Mouse (Mus musculus) midbrain, embryonic 14.5 days (tissue): ENCODE results near the gene Prkg2. TPM values are rescaled to one million over a fixed set of nuclear protein-coding genes. Genes with fewer than 3 reads are reported as not detected.
A peak's percentile ranks its signal among the peaks of the same experiment; 100 is the strongest.

ENCODE experiments used
- ATAC-seq: fragments of 200-750 bp; cut with Nextera tagmentation; 2 replicates; pipeline ENCODE4 v1.8.0; 2017; ENCODE audit warnings: moderate number of reproducible peaks, moderate library complexity; ENCODE audit not compliant: low FRiP score, low TSS enrichment
- DNase-seq: peaks from one replicate; pipeline ENCODE4 v3.0.0-alpha.2; 2015
- H3K27ac ChIP-seq: fragments of 300-500 bp; sonication (generic); replicated peaks from 2 replicates; pipeline ENCODE4 v1.5.1; 2014; ENCODE audit warnings: mild to moderate bottlenecking, low read depth, low read length, moderate library complexity
- H3K27me3 ChIP-seq: fragments of 300-500 bp; sonication (generic); 2 replicates; pipeline ENCODE4 v1.6.1; 2014; ENCODE audit warnings: low read length, control low read depth, mixed read lengths; ENCODE audit not compliant: control insufficient read depth, insufficient read depth
- H3K36me3 ChIP-seq: fragments of 300-500 bp; sonication (generic); 2 replicates; pipeline ENCODE4 v1.6.1; 2014; ENCODE audit warnings: low read length, control low read depth; ENCODE audit not compliant: control insufficient read depth, insufficient read depth
- H3K4me1 ChIP-seq: fragments of 300-500 bp; sonication (generic); 2 replicates; pipeline ENCODE4 v1.6.1; 2014; ENCODE audit warnings: mild to moderate bottlenecking, antibody characterized with exemption, low read length, control low read depth; ENCODE audit not compliant: control insufficient read depth, insufficient read depth
- H3K4me2 ChIP-seq: fragments of 300-500 bp; sonication (generic); 2 replicates; pipeline ENCODE4 v1.6.1; 2014; ENCODE audit warnings: mild to moderate bottlenecking, low read length, moderate library complexity
- H3K4me3 ChIP-seq: fragments of 300-500 bp; sonication (generic); replicated peaks from 2 replicates; pipeline ENCODE4 v1.5.1; 2014; ENCODE audit warnings: low read depth, low read length
- H3K9ac ChIP-seq: fragments of 300-500 bp; sonication (generic); replicated peaks from 2 replicates; pipeline ENCODE4 v1.6.1; 2014; ENCODE audit warnings: mild to moderate bottlenecking, low read length, moderate library complexity
- H3K9me3 ChIP-seq: fragments of 300-500 bp; sonication (generic); 2 replicates; pipeline ENCODE4 v1.6.1; 2016; ENCODE audit warnings: low read length, control low read depth, mixed read lengths; ENCODE audit not compliant: control insufficient read depth
- WGBS: fragments of 180-500 bp; shearing (Covaris S2); extraction: QIAGEN DNeasy Blood & Tissue Kit; methylation state at CpG from one replicate; pipeline ENCODE4 v1.1.7; 2014; 5-methylcytosine and 5-hydroxymethylcytosine counted together
- polyA plus RNA-seq: library from polyadenylated mRNA; unstranded; fragments of >200 nt; fragmentation: Nextera tagmentation; extraction: Ambion mirVana; gene quantifications from 2 replicates; pipeline ENCODE4 v1.2.1, GENCODE M21; 2014

The Prkg2 gene
- polyA plus RNA-seq, 1 experiment from 2014 or later: 2.2 TPM

DNA sequence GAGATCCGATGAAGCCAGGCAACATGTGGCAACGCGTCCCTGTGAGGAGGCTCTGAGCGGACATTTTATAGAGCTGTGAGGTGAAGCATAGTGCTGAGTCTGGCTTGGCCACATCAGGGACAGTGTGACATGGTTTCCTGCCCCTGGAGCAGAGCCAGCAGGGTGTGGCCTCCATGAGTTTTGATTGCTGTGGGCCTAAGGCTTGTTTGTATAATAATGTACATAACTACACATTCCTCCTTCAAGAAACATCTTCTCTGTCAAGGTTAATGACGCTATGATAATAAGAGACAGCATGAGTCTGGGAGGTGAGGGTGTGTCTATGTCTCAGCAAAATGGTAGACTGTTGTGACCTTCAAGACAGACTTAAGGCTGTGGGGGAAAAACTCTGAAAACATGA is 118.4 kb downstream of the Prkg2 start:
- WGBS: 94% methylated on average over 5 of the region's 5 CpGs
- no peak overlapping the region for H3K9ac ChIP-seq
- H3K4me2 ChIP-seq: no peak overlapping the region
- ATAC-seq (no peak), DNase-seq (no peak)
- H3K27ac ChIP-seq: no peak overlapping the region
- H3K27me3 ChIP-seq: no peaks in the 10 kb centered on the region
- no peaks in the 10 kb centered on the region for H3K4me1 ChIP-seq
- H3K9me3 ChIP-seq: no peaks in the 10 kb centered on the region
- H3K36me3 ChIP-seq: no peaks in the 10 kb centered on the region
- no peak overlapping the region for H3K4me3 ChIP-seq

- H3K4me3 ChIP-seq: no peak overlapping the region
- no peaks in the 10 kb centered on the region for H3K27me3 ChIP-seq
- no peaks in the 10 kb centered on the region for H3K36me3 ChIP-seq
- WGBS: 61% methylated on average over 4 of the region's 4 CpGs
- H3K9me3 ChIP-seq: no peaks in the 10 kb centered on the region
- no peaks in the 10 kb centered on the region for H3K4me1 ChIP-seq
- DNase-seq: peak; percentile 84
- H3K4me2 ChIP-seq: no peak overlapping the region
- no peak; the same call in 1 of the 2 replicates for ATAC-seq
- no peak overlapping the region for H3K9ac ChIP-seq
- H3K27ac ChIP-seq: no peak overlapping the region
Observed at GRCm38 (mm10) chr5:98902339-98902738, 134.8 kb downstream of the Prkg2 start.

DNA sequence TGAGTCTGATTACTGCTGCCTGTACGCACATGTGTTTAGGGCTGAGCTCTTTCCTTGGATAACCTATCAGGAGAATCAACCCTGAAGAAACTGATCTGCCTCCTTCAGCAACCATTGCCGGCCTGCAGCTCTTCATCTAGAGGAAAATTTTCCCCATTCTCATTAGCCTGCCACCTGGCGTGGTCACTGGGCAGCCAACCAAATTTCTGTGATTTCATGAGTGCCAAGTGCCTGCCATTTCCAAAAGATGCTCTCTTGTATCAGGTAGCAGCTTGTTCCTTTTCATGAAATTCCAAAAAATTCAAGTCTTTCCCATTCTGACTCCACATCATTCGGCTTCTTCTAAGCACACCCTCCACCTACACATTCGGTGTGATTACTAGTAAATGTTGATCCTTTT is 136.2 kb downstream of the Prkg2 start:
- no peak overlapping the region for H3K27ac ChIP-seq
- H3K4me3 ChIP-seq: no peak overlapping the region
- ATAC-seq (no peak), DNase-seq (no peak)
- H3K4me1 ChIP-seq: no peaks in the 10 kb centered on the region
- H3K4me2 ChIP-seq: no peak overlapping the region
- 82% methylated on average over 5 of the region's 5 CpGs for WGBS
- H3K36me3 ChIP-seq: no peaks in the 10 kb centered on the region
- H3K27me3 ChIP-seq: no peaks in the 10 kb centered on the region
- no peaks in the 10 kb centered on the region for H3K9me3 ChIP-seq
- no peak overlapping the region for H3K9ac ChIP-seq

- Histone ChIP-seq H3K4me3 (no peak overlapping the region), H3K9me3 (no peaks in the 10 kb centered on the region), H3K36me3 (no peaks in the 10 kb centered on the region), H3K27me3 (no peaks in the 10 kb centered on the region), H3K4me2 (no peak overlapping the region), H3K4me1 (no peaks in the 10 kb centered on the region), H3K9ac (no peak overlapping the region), H3K27ac (no peak overlapping the region)
- DNase-seq: no peak
- ATAC-seq: no peak
Observed at GRCm38 (mm10) chr5:98897946-98898345, 139.2 kb downstream of the Prkg2 start.

DNA sequence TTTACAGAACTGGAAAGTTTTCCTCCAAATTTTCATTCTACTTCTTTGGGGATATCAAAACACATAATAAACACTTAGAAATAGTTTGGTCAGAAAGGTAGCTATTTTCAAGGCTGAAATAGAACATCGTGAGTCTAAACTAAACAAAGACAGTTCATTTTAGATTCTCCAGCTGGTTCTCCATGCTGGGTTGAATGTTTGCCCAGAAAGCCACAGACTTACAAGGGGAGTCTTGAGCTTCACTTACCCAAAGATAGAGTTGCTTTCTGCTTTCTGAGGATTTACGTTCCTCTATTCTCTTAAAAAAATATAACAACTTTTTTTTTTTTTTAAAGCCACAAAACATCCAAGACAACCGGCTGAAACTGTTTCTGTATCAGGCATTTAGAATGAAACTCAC is 142.9 kb downstream of the Prkg2 start:
- Histone ChIP-seq H3K4me2 (no peak overlapping the region), H3K27me3 (no peaks in the 10 kb centered on the region), H3K9me3 (no peaks in the 10 kb centered on the region), H3K36me3 (no peaks in the 10 kb centered on the region), H3K4me3 (no peak overlapping the region), H3K4me1 (no peaks in the 10 kb centered on the region), H3K27ac (no peak overlapping the region), H3K9ac (no peak overlapping the region)
- 91% methylated on average over 3 of the region's 3 CpGs for WGBS
- no peak for ATAC-seq
- no peak for DNase-seq

- 84% methylated on average over 2 of the region's 2 CpGs for WGBS
- H3K4me3 ChIP-seq: no peak overlapping the region
- no peaks in the 10 kb centered on the region for H3K27me3 ChIP-seq
- H3K4me2 ChIP-seq: no peak overlapping the region
- DNase-seq (no peak), ATAC-seq (no peak)
- no peaks in the 10 kb centered on the region for H3K36me3 ChIP-seq
- H3K9me3 ChIP-seq: no peaks in the 10 kb centered on the region
- no peaks in the 10 kb centered on the region for H3K4me1 ChIP-seq
- no peak overlapping the region for H3K9ac ChIP-seq
- no peak overlapping the region for H3K27ac ChIP-seq
Observed at GRCm38 (mm10) chr5:98890544-98891050, 146.6 kb downstream of the Prkg2 start.

DNA sequence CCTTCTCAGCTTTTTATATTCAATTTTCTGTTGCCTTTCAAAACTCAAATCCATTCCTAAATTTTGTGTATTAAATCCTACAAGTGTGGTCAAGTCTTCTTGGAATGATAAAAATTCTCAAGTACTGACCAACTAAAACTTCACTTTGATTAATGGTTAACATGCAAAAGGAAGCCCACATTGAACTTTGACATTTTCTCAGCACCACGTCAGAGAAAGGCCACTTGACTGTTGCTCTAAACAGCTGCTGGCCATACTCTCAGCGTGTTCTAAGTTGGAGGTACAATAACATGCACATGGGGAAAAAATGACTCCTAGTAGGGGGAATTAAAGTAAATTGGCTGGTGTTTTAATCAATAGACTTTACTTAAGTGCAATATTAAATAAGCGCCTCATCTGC is 155.1 kb downstream of the Prkg2 start:
- 87% methylated on average over 3 of the region's 3 CpGs for WGBS
- no peak overlapping the region for H3K4me2 ChIP-seq
- no peak for DNase-seq
- H3K4me3 ChIP-seq: no peak overlapping the region
- H3K36me3 ChIP-seq: no peaks in the 10 kb centered on the region
- ATAC-seq: no peak
- H3K9ac ChIP-seq: no peak overlapping the region
- H3K9me3 ChIP-seq: no peaks in the 10 kb centered on the region
- H3K4me1 ChIP-seq: no peaks in the 10 kb centered on the region
- no peak overlapping the region for H3K27ac ChIP-seq
- no peaks in the 10 kb centered on the region for H3K27me3 ChIP-seq

Other genes starting within 250 kb of the Prkg2 start
- gene Bmp3, start 182.9 kb downstream of the Prkg2 start, polyA plus RNA-seq: 1.3 and 2.1 TPM in 2 replicates